Mouse (Mus musculus): ENCODE measurements at regions not wholly inside any gene's neighbourhood (a gene's known extent, or its start where the extent isn't known, plus 50 kb on each side); places are given as distances from the start of the nearest gene placed in this dataset.
A peak's percentile ranks its signal among the peaks of the same experiment; 100 is the strongest.
"Not testable (repeated sequence)": the region's sequence is repeated elsewhere in the genome, so short reads cannot be mapped to it uniquely, and the experiment has no call there.

GRCm38 (mm10) chr15:59722661-59723413 is 293.6 kb downstream of the 4933412E24Rik start:
- H3K27ac ChIP-seq (ENCODE audit: low read depth, low read length) = no peak overlapping the region
- TF ChIP-seq CTCF (IDR thresholded peaks at IDR 0.05; ENCODE audit: low read depth) = no peak
- H3K9ac ChIP-seq (ENCODE audit: low read depth, low read length) = no peak overlapping the region
- H3K36me3 ChIP-seq (ENCODE audit: control insufficient read depth, insufficient read depth) = no peaks in the 10 kb centered on the region
- no peaks in the 10 kb centered on the region for H3K9me3 ChIP-seq (ENCODE audit: control insufficient read depth)
- no peak overlapping the region for H3K4me3 ChIP-seq (ENCODE audit: low read depth, low read length)
- no peaks in the 10 kb centered on the region; the same call in 1 of the 2 replicates for H3K4me1 ChIP-seq (replicated peaks; ENCODE audit: control insufficient read depth, insufficient read depth, low read length)
- no peak for ATAC-seq
- no peak overlapping the region for H3K4me2 ChIP-seq (replicated peaks; ENCODE audit: low read depth)
- H3K27me3 ChIP-seq (replicated peaks; ENCODE audit: control insufficient read depth, insufficient read depth, low read length) = no peaks in the 10 kb centered on the region
- 91% methylated on average over 2 of the region's 2 CpGs for WGBS

GRCm38 (mm10) chr15:59721420-59721819 is 295.0 kb downstream of the 4933412E24Rik start:
- Histone ChIP-seq H3K9me3 (ENCODE audit: control insufficient read depth) (no peaks in the 10 kb centered on the region), H3K4me3 (ENCODE audit: low read depth, low read length) (no peak overlapping the region), H3K36me3 (ENCODE audit: control insufficient read depth, insufficient read depth) (no peaks in the 10 kb centered on the region), H3K27ac (ENCODE audit: low read depth, low read length) (no peak overlapping the region), H3K4me1 (replicated peaks; ENCODE audit: control insufficient read depth, insufficient read depth, low read length) (no peaks in the 10 kb centered on the region; the same call in 1 of the 2 replicates), H3K4me2 (replicated peaks; ENCODE audit: low read depth) (no peak overlapping the region), H3K27me3 (replicated peaks; ENCODE audit: control insufficient read depth, insufficient read depth, low read length) (no peaks in the 10 kb centered on the region), H3K9ac (ENCODE audit: low read depth, low read length) (no peak overlapping the region)
- ATAC-seq = no peak
- no peak for TF ChIP-seq CTCF (IDR thresholded peaks at IDR 0.05; ENCODE audit: low read depth)
- 84% methylated on average over 4 of the region's 4 CpGs for WGBS

- H3K4me1 ChIP-seq (replicated peaks; ENCODE audit: control insufficient read depth, insufficient read depth, low read length) = no peaks in the 10 kb centered on the region; the same call in 1 of the 2 replicates
- no peaks in the 10 kb centered on the region for H3K36me3 ChIP-seq (ENCODE audit: control insufficient read depth, insufficient read depth)
- H3K9ac ChIP-seq (ENCODE audit: low read depth, low read length) = no peak overlapping the region
- no peak overlapping the region for H3K27ac ChIP-seq (ENCODE audit: low read depth, low read length)
- H3K27me3 ChIP-seq (replicated peaks; ENCODE audit: control insufficient read depth, insufficient read depth, low read length) = no peaks in the 10 kb centered on the region
- no peak for TF ChIP-seq CTCF (IDR thresholded peaks at IDR 0.05; ENCODE audit: low read depth)
- H3K4me2 ChIP-seq (replicated peaks; ENCODE audit: low read depth) = no peak overlapping the region
- H3K4me3 ChIP-seq (ENCODE audit: low read depth, low read length) = no peak overlapping the region
- 74% methylated on average over 6 of the region's 6 CpGs for WGBS
- no peak for ATAC-seq
- no peaks in the 10 kb centered on the region for H3K9me3 ChIP-seq (ENCODE audit: control insufficient read depth)
These were observed 295.4 kb downstream of the 4933412E24Rik start for GRCm38 (mm10) chr15:59721018-59721417.

GRCm38 (mm10) chr15:59720149-59720548 is 296.3 kb downstream of the 4933412E24Rik start:
- H3K4me3 ChIP-seq (ENCODE audit: low read depth, low read length) = no peak overlapping the region
- no peaks in the 10 kb centered on the region for H3K9me3 ChIP-seq (ENCODE audit: control insufficient read depth)
- peak overlapping the region; percentile 50 for H3K27ac ChIP-seq (ENCODE audit: low read depth, low read length)
- no peaks in the 10 kb centered on the region for H3K27me3 ChIP-seq (replicated peaks; ENCODE audit: control insufficient read depth, insufficient read depth, low read length)
- no peaks in the 10 kb centered on the region; the same call in 1 of the 2 replicates for H3K4me1 ChIP-seq (replicated peaks; ENCODE audit: control insufficient read depth, insufficient read depth, low read length)
- 89% methylated on average over 6 of the region's 6 CpGs for WGBS
- ATAC-seq = no peak
- no peaks in the 10 kb centered on the region for H3K36me3 ChIP-seq (ENCODE audit: control insufficient read depth, insufficient read depth)
- H3K9ac ChIP-seq (ENCODE audit: low read depth, low read length) = no peak overlapping the region
- no peak overlapping the region for H3K4me2 ChIP-seq (replicated peaks; ENCODE audit: low read depth)
- no peak for TF ChIP-seq CTCF (IDR thresholded peaks at IDR 0.05; ENCODE audit: low read depth)

GRCm38 (mm10) chr15:59719383-59720128 is 296.9 kb downstream of the 4933412E24Rik start:
- H3K4me3 ChIP-seq (ENCODE audit: low read depth, low read length); H3K36me3 ChIP-seq (ENCODE audit: control insufficient read depth, insufficient read depth); H3K4me1 ChIP-seq (replicated peaks; ENCODE audit: control insufficient read depth, insufficient read depth, low read length); H3K9me3 ChIP-seq (ENCODE audit: control insufficient read depth); H3K27me3 ChIP-seq (replicated peaks; ENCODE audit: control insufficient read depth, insufficient read depth, low read length): not testable (repeated sequence)
- WGBS = 36% methylated on average over 6 of the region's 6 CpGs
- Histone ChIP-seq H3K9ac (ENCODE audit: low read depth, low read length) (0 out of 2 replicates have a peak overlapping the region, but pooled peaks have one; percentile 17), H3K4me2 (replicated peaks; ENCODE audit: low read depth) (peak overlapping the region; percentile 9; the same call in 1 of the 2 replicates), H3K27ac (ENCODE audit: low read depth, low read length) (peak overlapping the region; percentile 50)
- peak; percentile 62 for ATAC-seq

- no peak for ATAC-seq
- no peak overlapping the region for H3K27ac ChIP-seq (ENCODE audit: low read depth, low read length)
- no peaks in the 10 kb centered on the region for H3K27me3 ChIP-seq (replicated peaks; ENCODE audit: control insufficient read depth, insufficient read depth, low read length)
- H3K4me1 ChIP-seq (replicated peaks; ENCODE audit: control insufficient read depth, insufficient read depth, low read length) = no peaks in the 10 kb centered on the region; the same call in 1 of the 2 replicates
- no peak overlapping the region for H3K4me3 ChIP-seq (ENCODE audit: low read depth, low read length)
- no peak for TF ChIP-seq CTCF (IDR thresholded peaks at IDR 0.05; ENCODE audit: low read depth)
- WGBS = 63% methylated on average over 6 of the region's 6 CpGs
- H3K36me3 ChIP-seq (ENCODE audit: control insufficient read depth, insufficient read depth) = no peaks in the 10 kb centered on the region
- no peak overlapping the region for H3K4me2 ChIP-seq (replicated peaks; ENCODE audit: low read depth)
- H3K9me3 ChIP-seq (ENCODE audit: control insufficient read depth) = no peaks in the 10 kb centered on the region
- H3K9ac ChIP-seq (ENCODE audit: low read depth, low read length) = no peak overlapping the region
These were observed 299.5 kb downstream of the 4933412E24Rik start for GRCm38 (mm10) chr15:59716872-59717271.
